Mouse (Mus musculus): ENCODE measurements around the gene Apopt1.

GRCm38 (mm10) chr12:111666380-111666779, 46.7 kb upstream of the Apopt1 start:
- no peak for TF ChIP-seq POLR2A (IDR thresholded peaks at IDR 0.05; ENCODE audit: extremely low read depth, insufficient read depth, low read length)
- TF ChIP-seq CTCF (IDR thresholded peaks at IDR 0.05; ENCODE audit: low read depth, low read length): no peak

All from liver, adult 2 months (tissue).